In the genomic region with DNA sequence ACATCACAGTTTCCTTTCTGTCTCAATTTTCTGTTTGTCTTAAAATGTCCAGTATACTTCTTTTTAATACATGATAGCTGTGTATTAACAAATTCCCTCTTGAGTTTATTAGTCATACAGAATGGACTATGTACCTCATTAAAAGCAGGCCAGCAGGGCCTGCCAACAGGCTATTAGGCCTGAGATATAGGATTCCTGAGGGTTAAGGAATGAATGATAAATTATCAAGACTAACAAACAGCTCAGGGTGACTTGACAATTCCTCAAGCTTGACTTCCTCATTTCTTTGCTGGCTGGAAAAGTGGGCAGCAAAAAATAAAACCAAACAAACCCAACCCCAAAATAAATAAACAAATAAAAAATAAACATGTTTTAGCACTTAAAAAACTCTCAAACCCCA, we compare ENCODE assay signal across 30 mouse cellular contexts. TPM values are rescaled to one million over a fixed set of nuclear protein-coding genes. Genes with fewer than 3 reads are reported as not detected.
A peak's percentile ranks its signal among the peaks of the same experiment; 100 is the strongest.
DNase-seq lines count a peak whose midpoint lies in the region; ATAC-seq and TF ChIP-seq lines count a peak whose summit lies in the region.
"Had no signal": no experiment of that assay in that cellular context is flagged by ENCODE, and none has a peak within 500 bp of the region (broad histone marks: within the 10 kb centered on the region; RNA-seq: fewer than 3 reads in every experiment).

No protein-coding gene starts in this region.

- H3K9ac ChIP-seq in liver, adult 2 months (ENCODE audit: low read depth, low read length): no peak overlapping the region
- H3K9ac ChIP-seq in liver, embryonic 12.5 days: no peak overlapping the region
- H3K9ac ChIP-seq in intestine, postnatal 0 days (ENCODE audit: low read depth, low read length): no peak overlapping the region
- H3K9ac ChIP-seq in forebrain, embryonic 12.5 days: no peak overlapping the region
- H3K9ac ChIP-seq: forebrain, postnatal 0 days; heart, embryonic 13.5 days; limb, embryonic 15.5 days; liver, embryonic 15.5 days; lung, embryonic 14.5 days had no signal

- no peak for ATAC-seq in liver, embryonic 12.5 days
- ATAC-seq in common myeloid progenitor, adult 5-6 weeks (replicated peaks; ENCODE audit: low read depth, poor library complexity, severe bottlenecking): peak; percentile 79
- peak; percentile 81 for ATAC-seq in intestine, postnatal 0 days
- ATAC-seq in forebrain, embryonic 12.5 days (ENCODE audit: low FRiP score): no peak
- ATAC-seq: forebrain, postnatal 0 days; hindbrain, embryonic 16.5 days; Patski had no signal

- no peak overlapping the region for H3K4me3 ChIP-seq in liver, adult 2 months (ENCODE audit: insufficient read depth, low read depth, low read length)
- H3K4me3 ChIP-seq in liver, embryonic 12.5 days: no peak overlapping the region
- no peak overlapping the region for H3K4me3 ChIP-seq in intestine, postnatal 0 days (ENCODE audit: low read depth, low read length)
- no peak overlapping the region for H3K4me3 ChIP-seq in forebrain, embryonic 12.5 days (replicated peaks)
- H3K4me3 ChIP-seq: erythroblast, embryonic 14.5 days; heart, adult 2 months; heart, embryonic 13.5 days; hindbrain, embryonic 10.5 days; limb, embryonic 10.5 days; limb, embryonic 15.5 days; liver, embryonic 15.5 days; megakaryocyte, embryonic 14.5 days had no signal

- H3K79me2 ChIP-seq in liver, adult 2 months (ENCODE audit: control insufficient read depth, insufficient read depth, low read length): no peaks in the 10 kb centered on the region

- H3K4me2 ChIP-seq in liver, embryonic 12.5 days: no peak overlapping the region
- no peak overlapping the region for H3K4me2 ChIP-seq in intestine, postnatal 0 days (replicated peaks; ENCODE audit: low read depth)
- H3K4me2 ChIP-seq in forebrain, embryonic 12.5 days: no peak overlapping the region
- H3K4me2 ChIP-seq: heart, embryonic 13.5 days; limb, embryonic 15.5 days; liver, embryonic 15.5 days; lung, embryonic 14.5 days had no signal

- H3K27me3 ChIP-seq in liver, adult 2 months (ENCODE audit: control insufficient read depth, insufficient read depth, low read length): no peaks in the 10 kb centered on the region
- no peaks in the 10 kb centered on the region for H3K27me3 ChIP-seq in liver, embryonic 12.5 days (replicated peaks)
- H3K27me3 ChIP-seq in intestine, postnatal 0 days (replicated peaks; ENCODE audit: control insufficient read depth, insufficient read depth, low read length): no peaks in the 10 kb centered on the region
- H3K27me3 ChIP-seq in forebrain, embryonic 12.5 days: no peaks in the 10 kb centered on the region
- H3K27me3 ChIP-seq: heart, embryonic 13.5 days; limb, embryonic 15.5 days; liver, embryonic 15.5 days; megakaryocyte, embryonic 14.5 days; Patski had no signal

- no peak for TF ChIP-seq CTCF in liver, adult 2 months (IDR thresholded peaks at IDR 0.05; ENCODE audit: low read depth, low read length)
- TF ChIP-seq CTCF in intestine, postnatal 0 days (IDR thresholded peaks at IDR 0.05; ENCODE audit: low read depth): no peak

- no peaks in the 10 kb centered on the region for H3K4me1 ChIP-seq in liver, adult 2 months (ENCODE audit: control insufficient read depth, insufficient read depth, low read length)
- no peaks in the 10 kb centered on the region for H3K4me1 ChIP-seq in liver, embryonic 12.5 days
- H3K4me1 ChIP-seq in intestine, postnatal 0 days (replicated peaks; ENCODE audit: control insufficient read depth, insufficient read depth, low read length): no peaks in the 10 kb centered on the region
- H3K4me1 ChIP-seq in forebrain, embryonic 12.5 days: no peaks in the 10 kb centered on the region
- H3K4me1 ChIP-seq: heart, embryonic 13.5 days; hindbrain, embryonic 10.5 days; limb, embryonic 10.5 days; limb, embryonic 15.5 days; liver, embryonic 15.5 days had no signal

- H3K36me3 ChIP-seq in liver, adult 2 months (ENCODE audit: control insufficient read depth, insufficient read depth, low read length): peaks cover 28% of the 10 kb centered on the region
- peaks cover 27% of the 10 kb centered on the region for H3K36me3 ChIP-seq in liver, embryonic 12.5 days
- H3K36me3 ChIP-seq in intestine, postnatal 0 days (ENCODE audit: control insufficient read depth, insufficient read depth): peaks cover 28% of the 10 kb centered on the region
- H3K36me3 ChIP-seq in forebrain, embryonic 12.5 days (replicated peaks): peaks cover 19% of the 10 kb centered on the region

- H3K27ac ChIP-seq in liver, adult 2 months (replicated peaks; ENCODE audit: insufficient read depth, low read depth, low read length): no peak overlapping the region
- no peak overlapping the region for H3K27ac ChIP-seq in liver, embryonic 12.5 days
- peak overlapping the region; percentile 78 for H3K27ac ChIP-seq in intestine, postnatal 0 days (ENCODE audit: low read depth, low read length)
- no peak overlapping the region for H3K27ac ChIP-seq in forebrain, embryonic 12.5 days
- H3K27ac ChIP-seq: heart, adult 2 months; heart, embryonic 13.5 days; hindbrain, embryonic 10.5 days; limb, embryonic 10.5 days; limb, embryonic 15.5 days; liver, embryonic 15.5 days had no signal

- DNase-seq in liver, adult 2 months (ENCODE audit: extremely low read depth, low read depth, low spot score): peak; percentile 14
- no peak for DNase-seq in layer of hippocampus, postnatal 25 days (ENCODE audit: extremely low spot score in 1 of 2, low spot score in 1 of 2)
- DNase-seq in cerebellum, postnatal 25 days: no peak
- no peak for DNase-seq in frontal cortex, postnatal 25 days (ENCODE audit: low spot score in 2 of 2)
- DNase-seq: adrenal gland, postnatal 14 days; cerebellum, adult 11-12 months; cerebellum, adult 9-11 months; forebrain, postnatal 0 days; gastrocnemius, postnatal 14 days; heart, adult 2 months; heart, postnatal 10 days; kidney, adult 9 months; kidney, postnatal 10 days; lung, embryonic 14.5 days; lung, postnatal 14 days; midbrain, embryonic 14.5 days; thymus, postnatal 14 days had no signal

- no peaks in the 10 kb centered on the region for H3K9me3 ChIP-seq in liver, embryonic 12.5 days (replicated peaks)
- no peaks in the 10 kb centered on the region for H3K9me3 ChIP-seq in intestine, postnatal 0 days (ENCODE audit: control insufficient read depth)
- no peaks in the 10 kb centered on the region for H3K9me3 ChIP-seq in forebrain, embryonic 12.5 days
- H3K9me3 ChIP-seq: heart, embryonic 13.5 days; hindbrain, embryonic 10.5 days; limb, embryonic 10.5 days; limb, embryonic 15.5 days; liver, embryonic 15.5 days; megakaryocyte, embryonic 14.5 days had no signal

- no peak for TF ChIP-seq POLR2A in liver, adult 2 months (IDR thresholded peaks at IDR 0.05; ENCODE audit: extremely low read depth, insufficient read depth, low read length)

RNA-seq across cellular contexts. Expression of gene D1Ertd622e, which starts 43.5 kb away (rescaled TPM):
- 14.0 and 17.0 TPM in 2 replicates for total RNA-seq in liver, adult 2 months (2014; rRNA removed)
- polyA plus RNA-seq in liver, adult 2 months (2012; rRNA removed): 8.6 and 9.2 TPM in 2 replicates
- 41.7 and 42.4 TPM in 2 replicates for polyA plus RNA-seq in liver, embryonic 12.5 days (2016; fragmentation: Nextera tagmentation; extraction: Ambion mirVana)
- 34.8 and 39.5 TPM in 2 replicates for total RNA-seq in common myeloid progenitor, adult 5-6 weeks (2017)
- polyA plus RNA-seq in intestine, postnatal 0 days (2015; fragmentation: Nextera tagmentation; extraction: Ambion mirVana): 29.5 and 30.2 TPM in 2 replicates
- polyA plus RNA-seq in forebrain, embryonic 12.5 days (2016; fragmentation: Nextera tagmentation; extraction: Ambion mirVana): 44.1 and 52.2 TPM in 2 replicates
- 10 to 100 TPM; 41.7 to 48.0 TPM for total RNA-seq in layer of hippocampus, postnatal 25 days (2021)

Comparison
In these comparisons a context has a peak if more than half of its experiments do, and no peak if none do; other contexts are left out.
1. ATAC-seq: peak in common myeloid progenitor, adult 5-6 weeks (single experiment) and intestine, postnatal 0 days (single experiment); none in liver, embryonic 12.5 days (single experiment) and forebrain, embryonic 12.5 days (single experiment).